Mouse (Mus musculus): Measurements from ENCODE around the gene Strn4. TPM values are rescaled to one million over a fixed set of nuclear protein-coding genes. Genes with fewer than 3 reads are reported as not detected.
A peak's percentile ranks its signal among the peaks of the same experiment; 100 is the strongest.

The Strn4 gene
- 74.8 and 80.9 TPM in 2 replicates for polyA plus RNA-seq (2014; fragmentation: Nextera tagmentation; extraction: Ambion mirVana)

GRCm38 (mm10) chr7:16815351-16815941 is at the start of gene Strn4:
Gene Strn4 (plus strand): TSS chr7:16815889.
- ATAC-seq (replicated peaks; ENCODE audit: low FRiP score) (no peak), DNase-seq (ENCODE audit: low spot score) (no peak)
- Histone ChIP-seq H3K9ac (ENCODE audit: low read depth, low read length) (peak within 1 kb of the TSS; percentile 98), H3K27me3 (replicated peaks; ENCODE audit: control insufficient read depth, insufficient read depth, low read length) (peaks cover 20% of the 10 kb centered on the region), H3K4me2 (peak within 1 kb of the TSS; percentile 98), H3K36me3 (ENCODE audit: control insufficient read depth, insufficient read depth, low read length) (peaks cover 5% of the 10 kb centered on the region; the same call in 1 of the 2 replicates), H3K27ac (ENCODE audit: low read depth, low read length) (peak within 1 kb of the TSS; percentile 96), H3K4me3 (ENCODE audit: low read depth, low read length) (peak within 1 kb of the TSS; percentile 97), H3K9me3 (ENCODE audit: control insufficient read depth, low read length) (no peaks in the 10 kb centered on the region), H3K4me1 (replicated peaks; ENCODE audit: control insufficient read depth, insufficient read depth, low read length) (peaks cover 41% of the 10 kb centered on the region)
- 30% methylated on average over 1 of the region's 1 CpGs for WGBS

- Histone ChIP-seq H3K27ac (ENCODE audit: low read depth, low read length) (no peak overlapping the region), H3K4me1 (replicated peaks; ENCODE audit: control insufficient read depth, insufficient read depth, low read length) (no peaks in the 10 kb centered on the region; the same call in 1 of the 2 replicates), H3K27me3 (replicated peaks; ENCODE audit: control insufficient read depth, insufficient read depth, low read length) (no peaks in the 10 kb centered on the region), H3K9ac (ENCODE audit: low read depth, low read length) (no peak overlapping the region), H3K4me3 (ENCODE audit: low read depth, low read length) (no peak overlapping the region), H3K4me2 (no peak overlapping the region), H3K36me3 (ENCODE audit: control insufficient read depth, insufficient read depth, low read length) (no peaks in the 10 kb centered on the region), H3K9me3 (ENCODE audit: control insufficient read depth, low read length) (peaks cover 3% of the 10 kb centered on the region; the same call in 1 of the 2 replicates)
- DNase-seq (ENCODE audit: low spot score) (no peak), ATAC-seq (replicated peaks; ENCODE audit: low FRiP score) (no peak)
- WGBS, result 58% methylated on average over 2 of the region's 2 CpGs
Measured at GRCm38 (mm10) chr7:16766443-16766842, 49.2 kb upstream of the Strn4 start.

- DNase-seq (ENCODE audit: low spot score) (no peak), ATAC-seq (replicated peaks; ENCODE audit: low FRiP score) (no peak)
- peaks cover 8% of the 10 kb centered on the region; the same call in 1 of the 2 replicates for H3K9me3 ChIP-seq (ENCODE audit: control insufficient read depth, low read length)
- no peak overlapping the region for H3K9ac ChIP-seq (ENCODE audit: low read depth, low read length)
- 47% methylated on average over 5 of the region's 5 CpGs for WGBS
- no peak overlapping the region for H3K27ac ChIP-seq (ENCODE audit: low read depth, low read length)
- H3K4me2 ChIP-seq, result no peak overlapping the region
- H3K36me3 ChIP-seq (ENCODE audit: control insufficient read depth, insufficient read depth, low read length), result no peaks in the 10 kb centered on the region
- no peaks in the 10 kb centered on the region for H3K27me3 ChIP-seq (replicated peaks; ENCODE audit: control insufficient read depth, insufficient read depth, low read length)
- no peaks in the 10 kb centered on the region for H3K4me1 ChIP-seq (replicated peaks; ENCODE audit: control insufficient read depth, insufficient read depth, low read length)
- H3K4me3 ChIP-seq (ENCODE audit: low read depth, low read length), result no peak overlapping the region
Measured at GRCm38 (mm10) chr7:16775888-16776287, 39.8 kb upstream of the Strn4 start.

- Histone ChIP-seq H3K9me3 (ENCODE audit: control insufficient read depth, low read length) (no peaks in the 10 kb centered on the region), H3K36me3 (ENCODE audit: control insufficient read depth, insufficient read depth, low read length) (no peaks in the 10 kb centered on the region), H3K27ac (ENCODE audit: low read depth, low read length) (no peak overlapping the region), H3K4me2 (no peak overlapping the region), H3K4me3 (ENCODE audit: low read depth, low read length) (no peak overlapping the region), H3K9ac (ENCODE audit: low read depth, low read length) (no peak overlapping the region), H3K4me1 (replicated peaks; ENCODE audit: control insufficient read depth, insufficient read depth, low read length) (peaks cover 16% of the 10 kb centered on the region), H3K27me3 (replicated peaks; ENCODE audit: control insufficient read depth, insufficient read depth, low read length) (no peaks in the 10 kb centered on the region)
- DNase-seq (ENCODE audit: low spot score) (no peak), ATAC-seq (replicated peaks; ENCODE audit: low FRiP score) (no peak)
- 70% methylated on average over 5 of the region's 5 CpGs for WGBS
Measured at GRCm38 (mm10) chr7:16780076-16780475, 35.6 kb upstream of the Strn4 start.

- H3K36me3 ChIP-seq (ENCODE audit: control insufficient read depth, insufficient read depth, low read length), result peaks cover 2% of the 10 kb centered on the region; the same call in 1 of the 2 replicates
- peak within 1 kb of the TSS; percentile 72 for H3K4me3 ChIP-seq (ENCODE audit: low read depth, low read length)
- H3K27ac ChIP-seq (ENCODE audit: low read depth, low read length), result peak within 1 kb of the TSS; percentile 81
- peaks cover 21% of the 10 kb centered on the region for H3K4me1 ChIP-seq (replicated peaks; ENCODE audit: control insufficient read depth, insufficient read depth, low read length)
- H3K27me3 ChIP-seq (replicated peaks; ENCODE audit: control insufficient read depth, insufficient read depth, low read length), result no peaks in the 10 kb centered on the region
- no peaks in the 10 kb centered on the region for H3K9me3 ChIP-seq (ENCODE audit: control insufficient read depth, low read length)
- peak; percentile 81 for ATAC-seq (replicated peaks; ENCODE audit: low FRiP score)
- peak within 1 kb of the TSS; percentile 84 for H3K9ac ChIP-seq (ENCODE audit: low read depth, low read length)
- WGBS, result 3% methylated on average over 34 of the region's 34 CpGs
- peak within 1 kb of the TSS; percentile 79 for H3K4me2 ChIP-seq
- peak; percentile 93 for DNase-seq (ENCODE audit: low spot score)
Measured at GRCm38 (mm10) chr7:16780825-16781554, 34.7 kb upstream of the Strn4 start, which contains the start of gene Slc1a5. Gene Slc1a5 (plus strand): TSS chr7:16781340.

GRCm38 (mm10) chr7:16781555-16781815 is 34.2 kb upstream of the Strn4 start:
- peak; percentile 5; the same call in 1 of the 2 replicates for ATAC-seq (replicated peaks; ENCODE audit: low FRiP score)
- H3K4me3 ChIP-seq (ENCODE audit: low read depth, low read length), result peak overlapping the region; percentile 72
- DNase-seq (ENCODE audit: low spot score), result no peak
- peaks cover 7% of the 10 kb centered on the region; the same call in 1 of the 2 replicates for H3K36me3 ChIP-seq (ENCODE audit: control insufficient read depth, insufficient read depth, low read length)
- peaks cover 21% of the 10 kb centered on the region for H3K4me1 ChIP-seq (replicated peaks; ENCODE audit: control insufficient read depth, insufficient read depth, low read length)
- peak overlapping the region; percentile 84 for H3K9ac ChIP-seq (ENCODE audit: low read depth, low read length)
- no peaks in the 10 kb centered on the region for H3K27me3 ChIP-seq (replicated peaks; ENCODE audit: control insufficient read depth, insufficient read depth, low read length)
- H3K27ac ChIP-seq (ENCODE audit: low read depth, low read length), result peak overlapping the region; percentile 81
- under 1% methylated on average over 10 of the region's 10 CpGs for WGBS
- peak overlapping the region; percentile 79 for H3K4me2 ChIP-seq
- H3K9me3 ChIP-seq (ENCODE audit: control insufficient read depth, low read length), result no peaks in the 10 kb centered on the region

GRCm38 (mm10) chr7:16781816-16782554 is 33.7 kb upstream of the Strn4 start:
- H3K9ac ChIP-seq (ENCODE audit: low read depth, low read length), result peak overlapping the region; percentile 84
- peak overlapping the region; percentile 79 for H3K4me2 ChIP-seq
- H3K36me3 ChIP-seq (ENCODE audit: control insufficient read depth, insufficient read depth, low read length), result peaks cover 12% of the 10 kb centered on the region; the same call in 1 of the 2 replicates
- DNase-seq (ENCODE audit: low spot score) (peak; percentile 59), ATAC-seq (replicated peaks; ENCODE audit: low FRiP score) (0 out of 2 replicates have a peak, but pooled peaks have one; percentile 5)
- peaks cover 21% of the 10 kb centered on the region for H3K4me1 ChIP-seq (replicated peaks; ENCODE audit: control insufficient read depth, insufficient read depth, low read length)
- under 1% methylated on average over 60 of the region's 60 CpGs for WGBS
- H3K27me3 ChIP-seq (replicated peaks; ENCODE audit: control insufficient read depth, insufficient read depth, low read length), result no peaks in the 10 kb centered on the region
- H3K4me3 ChIP-seq (ENCODE audit: low read depth, low read length), result peak overlapping the region; percentile 72
- H3K27ac ChIP-seq (ENCODE audit: low read depth, low read length), result peak overlapping the region; percentile 81
- no peaks in the 10 kb centered on the region for H3K9me3 ChIP-seq (ENCODE audit: control insufficient read depth, low read length)

- H3K36me3 ChIP-seq (ENCODE audit: control insufficient read depth, insufficient read depth, low read length), result peaks cover 12% of the 10 kb centered on the region; the same call in 1 of the 2 replicates
- peak overlapping the region; percentile 84 for H3K9ac ChIP-seq (ENCODE audit: low read depth, low read length)
- no peak for DNase-seq (ENCODE audit: low spot score)
- H3K4me2 ChIP-seq, result peak overlapping the region; percentile 79
- WGBS, result under 1% methylated on average over 11 of the region's 11 CpGs
- peak overlapping the region; percentile 81 for H3K27ac ChIP-seq (ENCODE audit: low read depth, low read length)
- peaks cover 21% of the 10 kb centered on the region for H3K4me1 ChIP-seq (replicated peaks; ENCODE audit: control insufficient read depth, insufficient read depth, low read length)
- H3K9me3 ChIP-seq (ENCODE audit: control insufficient read depth, low read length), result no peaks in the 10 kb centered on the region
- H3K27me3 ChIP-seq (replicated peaks; ENCODE audit: control insufficient read depth, insufficient read depth, low read length), result no peaks in the 10 kb centered on the region
- no peak for ATAC-seq (replicated peaks; ENCODE audit: low FRiP score)
- peak overlapping the region; percentile 72 for H3K4me3 ChIP-seq (ENCODE audit: low read depth, low read length)
Measured at GRCm38 (mm10) chr7:16782555-16783125, 33.0 kb upstream of the Strn4 start.

All from liver, embryonic 11.5 days (tissue).